In the genomic region with DNA sequence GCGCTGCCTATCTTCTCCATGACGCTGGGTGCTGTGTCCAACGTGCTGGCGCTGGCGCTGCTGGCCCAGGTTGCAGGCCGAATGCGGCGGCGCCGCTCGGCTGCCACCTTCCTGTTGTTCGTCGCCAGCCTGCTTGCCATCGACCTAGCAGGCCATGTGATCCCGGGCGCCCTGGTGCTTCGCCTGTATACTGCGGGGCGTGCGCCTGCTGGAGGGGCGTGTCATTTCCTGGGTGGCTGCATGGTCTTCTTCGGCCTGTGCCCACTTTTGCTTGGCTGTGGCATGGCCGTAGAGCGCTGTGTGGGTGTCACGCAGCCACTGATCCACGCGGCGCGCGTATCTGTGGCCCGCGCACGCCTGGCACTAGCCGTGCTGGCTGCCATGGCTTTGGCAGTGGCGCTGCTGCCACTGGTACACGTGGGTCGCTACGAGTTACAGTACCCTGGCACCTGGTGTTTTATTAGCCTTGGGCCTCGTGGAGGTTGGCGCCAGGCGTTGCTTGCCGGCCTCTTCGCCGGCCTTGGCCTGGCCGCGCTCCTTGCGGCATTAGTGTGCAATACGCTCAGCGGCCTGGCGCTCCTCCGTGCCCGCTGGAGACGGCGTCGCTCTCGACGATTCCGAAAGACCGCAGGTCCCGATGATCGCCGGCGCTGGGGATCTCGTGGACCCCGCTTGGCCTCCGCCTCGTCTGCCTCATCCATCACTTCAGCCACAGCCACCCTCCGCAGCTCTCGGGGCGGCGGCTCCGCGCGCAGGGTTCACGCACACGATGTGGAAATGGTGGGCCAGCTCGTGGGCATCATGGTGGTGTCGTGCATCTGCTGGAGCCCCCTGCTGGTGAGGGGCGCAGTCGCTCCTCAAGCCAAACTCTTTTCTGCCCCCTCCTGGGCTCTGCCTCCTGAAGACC, we compare ENCODE assay signal across 8 mouse cellular contexts. TPM values are rescaled to one million over a fixed set of nuclear protein-coding genes. Genes with fewer than 3 reads are reported as not detected.
A peak's percentile ranks its signal among the peaks of the same experiment; 100 is the strongest.
DNase-seq lines count a peak whose midpoint lies in the region; ATAC-seq and TF ChIP-seq lines count a peak whose summit lies in the region.

No protein-coding gene starts in this region.

- peak overlapping the region; percentile 71 for H3K4me2 ChIP-seq in embryonic facial prominence, embryonic 15.5 days (replicated peaks)
- H3K4me2 ChIP-seq in limb, embryonic 12.5 days = peak overlapping the region; percentile 68
- H3K4me2 ChIP-seq in midbrain, embryonic 15.5 days = peak overlapping the region; percentile 57
- H3K4me2 ChIP-seq in stomach, embryonic 14.5 days (replicated peaks; ENCODE audit: low read depth, low read length) = peak overlapping the region; percentile 57

- DNase-seq in heart, adult 11 months = peak; percentile 95
- no peak for DNase-seq in heart, adult 8-10 months (ENCODE audit: low spot score)
- DNase-seq in hindbrain, embryonic 10.5 days (ENCODE audit: low spot score) = peak; percentile 86

- TF ChIP-seq CTCF in bone marrow, adult 2 months (IDR thresholded peaks at IDR 0.05; ENCODE audit: control insufficient read depth, insufficient read depth, low read length) = peak; percentile 64; the same call in 1 of the 2 replicates

- H3K9ac ChIP-seq in embryonic facial prominence, embryonic 15.5 days = no peak overlapping the region; the same call in 1 of the 2 replicates
- H3K9ac ChIP-seq in limb, embryonic 12.5 days (replicated peaks) = peak overlapping the region; percentile 63
- peak overlapping the region; percentile 35 for H3K9ac ChIP-seq in midbrain, embryonic 15.5 days
- peak overlapping the region; percentile 30; the same call in 1 of the 2 replicates for H3K9ac ChIP-seq in stomach, embryonic 14.5 days (replicated peaks; ENCODE audit: low read depth, low read length)

- TF ChIP-seq POLR2A in bone marrow, adult 2 months (IDR thresholded peaks at IDR 0.05; ENCODE audit: borderline replicate concordance, control insufficient read depth, low read depth, low read length) = peak; percentile 5; the same call in 1 of the 2 replicates

- WGBS in bone marrow, adult 2 months = 47% methylated on average over 80 of the region's 80 CpGs
- 23% methylated on average over 80 of the region's 80 CpGs for WGBS in embryonic facial prominence, embryonic 15.5 days
- 18% methylated on average over 80 of the region's 80 CpGs for WGBS in hindbrain, embryonic 10.5 days
- 22% methylated on average over 80 of the region's 80 CpGs for WGBS in limb, embryonic 12.5 days
- 22% methylated on average over 80 of the region's 80 CpGs for WGBS in midbrain, embryonic 15.5 days
- 15% methylated on average over 80 of the region's 80 CpGs for WGBS in stomach, embryonic 14.5 days

- H3K27me3 ChIP-seq in embryonic facial prominence, embryonic 15.5 days = no peaks in the 10 kb centered on the region
- peaks cover 27% of the 10 kb centered on the region for H3K27me3 ChIP-seq in hindbrain, embryonic 10.5 days (ENCODE audit: insufficient read depth, poor library complexity, severe bottlenecking)
- peaks cover 22% of the 10 kb centered on the region for H3K27me3 ChIP-seq in limb, embryonic 12.5 days
- no peaks in the 10 kb centered on the region for H3K27me3 ChIP-seq in midbrain, embryonic 15.5 days (replicated peaks)
- H3K27me3 ChIP-seq in stomach, embryonic 14.5 days (ENCODE audit: control insufficient read depth, insufficient read depth, low read length) = no peaks in the 10 kb centered on the region

- ATAC-seq in embryonic facial prominence, embryonic 15.5 days (ENCODE audit: insufficient number of reproducible peaks, low FRiP score, low TSS enrichment, low read depth) = 0 out of 2 replicates have a peak, but pooled peaks have one; percentile 22
- ATAC-seq in limb, embryonic 12.5 days (ENCODE audit: insufficient number of reproducible peaks, insufficient read depth, low FRiP score, low TSS enrichment, low read depth) = no peak
- peak; percentile 57 for ATAC-seq in midbrain, embryonic 15.5 days (replicated peaks)
- no peak for ATAC-seq in stomach, embryonic 14.5 days (ENCODE audit: insufficient number of reproducible peaks, insufficient read depth, low FRiP score, low read depth)

- no peaks in the 10 kb centered on the region for H3K9me3 ChIP-seq in embryonic facial prominence, embryonic 15.5 days (replicated peaks)
- no peaks in the 10 kb centered on the region for H3K9me3 ChIP-seq in hindbrain, embryonic 10.5 days
- H3K9me3 ChIP-seq in limb, embryonic 12.5 days = no peaks in the 10 kb centered on the region
- H3K9me3 ChIP-seq in midbrain, embryonic 15.5 days = no peaks in the 10 kb centered on the region
- no peaks in the 10 kb centered on the region for H3K9me3 ChIP-seq in stomach, embryonic 14.5 days (ENCODE audit: control insufficient read depth, low read depth, low read length)

- H3K27ac ChIP-seq in bone marrow, adult 2 months (ENCODE audit: control insufficient read depth, insufficient read depth, low read depth, low read length, poor library complexity) = peak overlapping the region; percentile 6; the same call in 1 of the 2 replicates
- peak overlapping the region; percentile 31; the same call in 1 of the 2 replicates for H3K27ac ChIP-seq in embryonic facial prominence, embryonic 15.5 days (replicated peaks)
- peak overlapping the region; percentile 80 for H3K27ac ChIP-seq in hindbrain, embryonic 10.5 days
- H3K27ac ChIP-seq in limb, embryonic 12.5 days = no peak overlapping the region
- peak overlapping the region; percentile 61; the same call in 1 of the 2 replicates for H3K27ac ChIP-seq in midbrain, embryonic 15.5 days
- H3K27ac ChIP-seq in stomach, embryonic 14.5 days (ENCODE audit: low read length) = no peak overlapping the region

- no peak overlapping the region for H3K4me3 ChIP-seq in bone marrow, adult 2 months (replicated peaks; ENCODE audit: control insufficient read depth, low read depth, low read length)
- H3K4me3 ChIP-seq in embryonic facial prominence, embryonic 15.5 days (replicated peaks) = peak overlapping the region; percentile 41
- H3K4me3 ChIP-seq in hindbrain, embryonic 10.5 days = peak overlapping the region; percentile 54
- peak overlapping the region; percentile 44 for H3K4me3 ChIP-seq in limb, embryonic 12.5 days (replicated peaks)
- H3K4me3 ChIP-seq in midbrain, embryonic 15.5 days = peak overlapping the region; percentile 34
- peak overlapping the region; percentile 28 for H3K4me3 ChIP-seq in stomach, embryonic 14.5 days (ENCODE audit: low read depth, low read length)

- no peaks in the 10 kb centered on the region for H3K4me1 ChIP-seq in bone marrow, adult 2 months (ENCODE audit: control insufficient read depth, insufficient read depth, low read length)
- peaks cover 57% of the 10 kb centered on the region for H3K4me1 ChIP-seq in embryonic facial prominence, embryonic 15.5 days
- peaks cover 38% of the 10 kb centered on the region for H3K4me1 ChIP-seq in hindbrain, embryonic 10.5 days (replicated peaks)
- peaks cover 38% of the 10 kb centered on the region for H3K4me1 ChIP-seq in limb, embryonic 12.5 days (replicated peaks)
- peaks cover 22% of the 10 kb centered on the region for H3K4me1 ChIP-seq in midbrain, embryonic 15.5 days
- H3K4me1 ChIP-seq in stomach, embryonic 14.5 days (ENCODE audit: control insufficient read depth, insufficient read depth, low read length) = peaks cover 40% of the 10 kb centered on the region

- peaks cover 39% of the 10 kb centered on the region for H3K36me3 ChIP-seq in embryonic facial prominence, embryonic 15.5 days
- peaks cover 54% of the 10 kb centered on the region for H3K36me3 ChIP-seq in hindbrain, embryonic 10.5 days
- H3K36me3 ChIP-seq in limb, embryonic 12.5 days = peaks cover 58% of the 10 kb centered on the region
- H3K36me3 ChIP-seq in midbrain, embryonic 15.5 days (replicated peaks) = peaks cover 24% of the 10 kb centered on the region; the same call in 1 of the 2 replicates
- H3K36me3 ChIP-seq in stomach, embryonic 14.5 days (ENCODE audit: control insufficient read depth, insufficient read depth, low read length) = peaks cover 41% of the 10 kb centered on the region; the same call in 1 of the 2 replicates

RNA-seq across cellular contexts. Expression of a gene that starts 1.8 kb away (rescaled TPM):
- under 1 TPM; 0.17 to 0.57 (median 0.26) TPM for total RNA-seq in heart, adult 8-10 months (2022)
- polyA plus RNA-seq in bone marrow, adult 2 months (2011; ENCODE audit: insufficient read depth, insufficient read length, low replicate concordance, missing spikeins) = 0.41 and 0.57 TPM in 2 replicates
- 1.2 and 1.4 TPM in 2 replicates for polyA plus RNA-seq in embryonic facial prominence, embryonic 15.5 days (2015; fragmentation: Nextera tagmentation; extraction: Ambion mirVana)
- 0.58 and 0.62 TPM in 2 replicates for polyA plus RNA-seq in hindbrain, embryonic 10.5 days (2016; fragmentation: Nextera tagmentation; extraction: Ambion mirVana)
- 0.63 and 0.90 TPM in 2 replicates for polyA plus RNA-seq in limb, embryonic 12.5 days (2016; fragmentation: Nextera tagmentation; extraction: Ambion mirVana)
- polyA plus RNA-seq in midbrain, embryonic 15.5 days (2015; fragmentation: Nextera tagmentation; extraction: Ambion mirVana) = 0.92 and 1.7 TPM in 2 replicates
- 3.1 and 5.4 TPM in 2 replicates for polyA plus RNA-seq in stomach, embryonic 14.5 days (2014; fragmentation: Nextera tagmentation; extraction: Ambion mirVana)

RNA-seq across cellular contexts. Expression of a gene that starts 15.8 kb away (rescaled TPM):
- 10 to 100 TPM; 21.4 to 25.1 (median 23.3) TPM for total RNA-seq in heart, adult 8-10 months (2022)
- 14.8 and 17.3 TPM in 2 replicates for polyA plus RNA-seq in bone marrow, adult 2 months (2011; ENCODE audit: insufficient read depth, insufficient read length, low replicate concordance, missing spikeins)
- 180 and 192 TPM in 2 replicates for polyA plus RNA-seq in embryonic facial prominence, embryonic 15.5 days (2015; fragmentation: Nextera tagmentation; extraction: Ambion mirVana)
- 221 and 240 TPM in 2 replicates for polyA plus RNA-seq in hindbrain, embryonic 10.5 days (2016; fragmentation: Nextera tagmentation; extraction: Ambion mirVana)
- 179 and 185 TPM in 2 replicates for polyA plus RNA-seq in limb, embryonic 12.5 days (2016; fragmentation: Nextera tagmentation; extraction: Ambion mirVana)
- polyA plus RNA-seq in midbrain, embryonic 15.5 days (2015; fragmentation: Nextera tagmentation; extraction: Ambion mirVana) = 128 and 132 TPM in 2 replicates
- 180 and 185 TPM in 2 replicates for polyA plus RNA-seq in stomach, embryonic 14.5 days (2014; fragmentation: Nextera tagmentation; extraction: Ambion mirVana)

RNA-seq across cellular contexts. Expression of a gene that starts 30.7 kb away (rescaled TPM):
- total RNA-seq in heart, adult 8-10 months (2022) = 10 to 100 TPM; 44.0 to 47.6 (median 46.6) TPM
- polyA plus RNA-seq in bone marrow, adult 2 months (2011; ENCODE audit: insufficient read depth, insufficient read length, low replicate concordance, missing spikeins) = 44.4 and 94.3 TPM in 2 replicates
- polyA plus RNA-seq in embryonic facial prominence, embryonic 15.5 days (2015; fragmentation: Nextera tagmentation; extraction: Ambion mirVana) = 23.7 and 25.8 TPM in 2 replicates
- polyA plus RNA-seq in hindbrain, embryonic 10.5 days (2016; fragmentation: Nextera tagmentation; extraction: Ambion mirVana) = 28.2 and 29.9 TPM in 2 replicates
- polyA plus RNA-seq in limb, embryonic 12.5 days (2016; fragmentation: Nextera tagmentation; extraction: Ambion mirVana) = 36.8 and 37.4 TPM in 2 replicates
- polyA plus RNA-seq in midbrain, embryonic 15.5 days (2015; fragmentation: Nextera tagmentation; extraction: Ambion mirVana) = 31.7 and 31.9 TPM in 2 replicates
- 30.1 and 30.7 TPM in 2 replicates for polyA plus RNA-seq in stomach, embryonic 14.5 days (2014; fragmentation: Nextera tagmentation; extraction: Ambion mirVana)

RNA-seq across cellular contexts. Expression of a gene that starts 46.7 kb away (rescaled TPM):
- 10 to 100 TPM; 14.2 to 17.0 (median 15.4) TPM for total RNA-seq in heart, adult 8-10 months (2022)
- 74.2 and 81.0 TPM in 2 replicates for polyA plus RNA-seq in bone marrow, adult 2 months (2011; ENCODE audit: insufficient read depth, insufficient read length, low replicate concordance, missing spikeins)
- 132 and 134 TPM in 2 replicates for polyA plus RNA-seq in embryonic facial prominence, embryonic 15.5 days (2015; fragmentation: Nextera tagmentation; extraction: Ambion mirVana)
- polyA plus RNA-seq in hindbrain, embryonic 10.5 days (2016; fragmentation: Nextera tagmentation; extraction: Ambion mirVana) = 253 and 322 TPM in 2 replicates
- 155 and 164 TPM in 2 replicates for polyA plus RNA-seq in limb, embryonic 12.5 days (2016; fragmentation: Nextera tagmentation; extraction: Ambion mirVana)
- 107 and 113 TPM in 2 replicates for polyA plus RNA-seq in midbrain, embryonic 15.5 days (2015; fragmentation: Nextera tagmentation; extraction: Ambion mirVana)
- polyA plus RNA-seq in stomach, embryonic 14.5 days (2014; fragmentation: Nextera tagmentation; extraction: Ambion mirVana) = 141 and 147 TPM in 2 replicates

Comparison
In these comparisons a context has a peak if more than half of its experiments do, and no peak if none do; other contexts are left out.
1. H3K27ac ChIP-seq: peak in bone marrow, adult 2 months (single experiment), embryonic facial prominence, embryonic 15.5 days (single experiment), hindbrain, embryonic 10.5 days (single experiment) and midbrain, embryonic 15.5 days (single experiment); none in limb, embryonic 12.5 days (single experiment) and stomach, embryonic 14.5 days (single experiment).
2. ATAC-seq: peak in embryonic facial prominence, embryonic 15.5 days (single experiment) and midbrain, embryonic 15.5 days (single experiment); none in limb, embryonic 12.5 days (single experiment) and stomach, embryonic 14.5 days (single experiment).
3. Peak in every context shown above with its lines, with median percentiles within 50 percentile points of each other: H3K4me2 ChIP-seq.